Mouse (Mus musculus) erythroid progenitor cell, adult 5-6 weeks (primary cell): ENCODE measurements at regions not wholly inside any gene's neighbourhood (a gene's known extent, or its start where the extent isn't known, plus 50 kb on each side); places are given as distances from the start of the nearest gene placed in this dataset.

ENCODE experiments used
- ATAC-seq: replicated peaks from 2 replicates; pipeline ENCODE4 v1.8.0; 2016; ENCODE audit warnings: moderate number of reproducible peaks, mild to moderate bottlenecking, moderate TSS enrichment, inconsistent platforms; ENCODE audit not compliant: poor library complexity, low FRiP score, severe bottlenecking

DNA sequence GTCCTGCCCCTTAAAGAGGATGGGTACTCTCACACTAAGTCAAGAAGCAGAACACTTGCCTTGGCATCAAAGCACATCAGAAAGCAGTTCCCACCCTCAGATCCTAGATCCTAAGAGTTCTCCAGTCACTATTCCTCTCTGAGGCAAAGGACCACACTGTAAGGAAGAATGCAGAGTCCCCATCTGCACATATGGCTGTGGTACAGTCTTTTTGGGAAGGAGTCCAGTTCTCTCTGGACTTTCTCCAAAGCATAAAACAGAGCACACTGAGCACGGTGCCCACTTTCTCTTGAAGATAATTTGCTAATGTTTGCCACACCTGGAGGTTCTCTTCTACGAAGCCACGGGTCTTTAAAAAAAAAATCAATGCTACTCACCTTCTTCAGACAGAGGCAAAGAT, 238.7 kb upstream of the Lrrn1 start:
- ATAC-seq = no peak

DNA sequence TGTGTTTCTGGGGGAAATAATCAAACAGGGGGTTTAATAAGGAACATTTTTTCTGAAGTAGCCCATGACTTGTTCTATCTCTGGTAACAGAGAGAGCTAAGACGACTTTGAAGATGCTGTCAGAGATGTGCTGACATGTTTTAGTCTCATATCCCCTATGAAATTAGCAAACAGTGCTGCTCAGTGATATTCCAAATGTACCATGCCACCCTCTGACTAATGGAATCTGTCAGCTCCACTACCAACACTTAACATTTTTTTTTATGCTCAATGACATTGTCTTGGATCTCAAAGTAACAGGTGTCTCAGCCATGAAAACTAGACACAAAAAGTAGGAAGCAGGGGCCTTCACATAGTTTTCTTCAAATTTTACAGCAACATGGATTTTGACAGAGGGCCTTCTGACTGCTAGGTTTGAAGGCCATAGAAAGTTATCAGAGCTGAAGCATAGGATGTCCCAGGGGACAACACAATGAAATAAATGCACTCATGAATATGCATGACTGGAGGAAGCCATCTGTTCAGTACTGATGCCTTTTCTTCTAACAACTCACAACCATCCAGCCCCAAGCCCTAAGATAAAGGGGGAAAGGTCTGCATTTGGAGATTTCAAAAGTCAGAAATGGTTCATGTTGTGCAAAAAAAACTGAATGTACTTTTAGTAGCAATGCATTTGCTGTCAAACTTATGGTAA, 225.7 kb upstream of the Lrrn1 start:
- ATAC-seq = no peak

DNA sequence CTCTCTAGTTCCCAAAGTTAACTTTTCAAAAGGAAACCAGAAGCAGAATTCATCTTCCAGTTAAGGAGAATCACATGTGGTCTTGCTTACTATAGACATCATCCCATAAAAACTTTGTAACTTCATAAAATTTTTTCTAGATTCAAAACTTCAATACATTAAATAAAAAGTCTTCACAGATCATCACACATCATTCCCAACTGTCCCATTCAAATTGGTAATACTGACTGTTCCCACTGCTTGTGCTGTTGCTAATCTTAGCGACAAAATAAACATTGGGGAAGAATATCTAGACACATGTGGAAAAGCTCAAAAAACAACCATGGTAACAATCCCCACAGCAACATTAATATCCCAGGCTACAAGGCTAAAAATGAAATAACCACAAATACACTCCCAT, 210.0 kb upstream of the Lrrn1 start:
- no peak for ATAC-seq

DNA sequence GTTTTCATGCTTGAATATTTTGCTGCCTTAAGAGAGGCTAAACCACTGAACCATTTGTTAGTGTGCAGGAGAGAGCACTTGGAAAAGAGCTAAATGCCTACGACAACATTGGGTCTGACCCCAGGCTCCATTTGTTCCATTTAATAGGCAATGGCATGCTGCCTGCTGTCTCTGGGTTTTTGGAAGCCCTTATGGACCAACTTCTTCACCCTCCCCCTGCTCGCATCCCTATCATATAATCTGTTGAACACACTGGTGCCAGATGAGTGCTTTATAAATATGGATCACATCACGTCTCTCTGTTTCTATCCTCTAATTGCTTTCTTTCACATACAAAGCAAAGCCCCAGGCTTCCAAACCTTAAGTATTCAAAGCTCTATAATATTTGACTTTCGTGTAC, 179.1 kb upstream of the Lrrn1 start:
- no peak for ATAC-seq

DNA sequence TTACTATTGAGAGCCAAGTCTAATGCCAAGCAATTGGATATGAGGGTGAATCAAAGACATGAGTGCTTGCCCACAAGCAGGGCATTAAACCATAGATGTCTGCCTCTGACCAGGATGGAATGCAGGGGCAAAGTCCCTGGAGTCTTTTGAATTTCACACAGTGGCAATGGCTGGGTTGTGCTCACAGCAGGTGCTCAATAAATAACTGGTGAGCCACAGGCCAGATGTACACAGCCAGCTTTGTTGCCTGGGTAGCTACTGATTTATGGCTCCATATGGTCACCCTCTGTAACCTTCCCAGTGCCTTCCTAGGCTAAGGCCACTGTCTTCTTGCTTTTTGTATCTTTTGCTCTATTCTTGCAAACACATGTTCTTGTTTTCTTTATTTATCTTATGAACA, 154.3 kb upstream of the Lrrn1 start:
- no peak for ATAC-seq

DNA sequence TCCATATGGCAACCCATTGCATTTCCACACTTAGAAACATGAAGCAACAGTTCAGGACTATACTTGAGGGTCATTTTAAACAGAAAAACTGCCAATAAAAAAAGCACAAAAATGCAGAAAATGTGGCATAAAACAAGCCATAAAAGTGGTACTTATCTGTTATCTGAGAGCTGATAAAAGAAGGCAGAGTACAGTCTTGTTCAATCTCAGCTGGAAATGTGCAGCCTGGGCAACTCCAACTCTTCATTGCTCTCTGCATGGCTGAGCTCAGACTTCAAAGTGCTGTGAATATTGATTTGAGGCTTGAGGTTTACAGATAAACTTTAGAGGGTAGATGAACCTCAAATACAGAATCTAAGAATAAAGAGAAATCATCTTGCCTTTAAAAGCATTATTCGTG, 151.1 kb upstream of the Lrrn1 start:
- no peak for ATAC-seq

DNA sequence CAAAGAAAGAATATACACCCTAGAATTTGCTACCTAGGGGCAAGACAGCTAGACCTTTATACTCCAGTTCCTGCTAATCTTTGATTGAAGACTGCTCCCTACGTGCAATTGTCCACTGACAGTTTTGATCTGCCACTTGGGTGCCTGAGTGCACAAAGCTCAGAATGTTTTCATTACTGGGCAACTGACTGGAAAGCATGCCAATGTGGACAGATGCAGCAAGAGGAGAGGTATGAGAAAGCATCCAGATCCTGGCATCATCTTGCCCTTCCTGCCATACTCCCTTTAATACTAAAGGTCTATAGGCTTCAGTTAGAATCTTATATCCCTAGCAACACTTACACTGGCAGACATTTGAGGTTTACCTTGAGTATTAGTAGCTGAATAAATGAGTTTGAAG, 148.9 kb upstream of the Lrrn1 start:
- no peak for ATAC-seq

DNA sequence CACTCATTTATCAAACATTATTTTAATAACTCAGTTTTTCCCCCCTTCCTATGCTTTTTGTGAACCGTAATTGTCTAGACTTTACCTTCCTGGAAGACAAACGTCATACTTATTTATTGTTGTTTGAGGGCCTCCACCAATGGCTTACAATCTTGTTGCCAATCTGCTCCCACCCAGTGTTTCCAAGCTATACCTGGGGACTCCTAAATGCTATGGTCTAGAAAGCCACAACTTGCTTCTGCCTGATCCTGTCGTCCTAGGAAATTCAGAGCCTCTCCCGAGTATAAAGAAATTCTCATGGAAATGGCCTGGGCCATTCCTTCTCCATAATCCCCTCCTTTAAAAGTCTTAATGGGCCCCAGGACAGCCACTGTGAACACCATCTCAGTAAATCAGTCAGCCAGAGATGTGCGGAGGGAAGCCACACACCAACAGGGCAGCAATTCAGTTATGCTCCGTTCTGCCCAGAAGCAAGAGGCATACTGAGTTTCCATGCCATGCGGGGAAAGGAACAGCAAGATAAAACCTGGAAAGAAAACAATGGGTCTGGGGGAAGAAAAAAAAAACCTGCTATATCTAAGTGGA, 143.4 kb upstream of the Lrrn1 start:
- no peak for ATAC-seq

DNA sequence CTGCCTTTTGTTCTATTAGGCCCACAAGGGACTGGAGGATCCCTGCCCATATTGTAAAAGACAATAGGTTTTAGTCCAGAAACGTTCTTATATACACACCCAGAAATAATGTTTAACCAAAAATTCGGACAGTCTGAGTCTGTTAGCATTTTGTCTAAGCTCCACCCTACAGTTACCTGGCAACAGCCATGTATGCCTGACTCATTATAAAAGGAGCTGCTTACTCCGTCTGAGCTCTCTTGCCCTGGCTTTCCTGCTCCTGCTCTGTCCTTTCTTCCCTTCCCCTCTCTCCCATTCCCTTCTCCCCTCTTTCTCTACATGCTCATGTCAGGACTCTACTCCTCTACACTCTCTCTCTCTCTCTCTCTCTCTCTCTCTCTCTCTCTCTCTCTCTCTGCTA, 139.7 kb upstream of the Lrrn1 start:
- ATAC-seq = no peak

DNA sequence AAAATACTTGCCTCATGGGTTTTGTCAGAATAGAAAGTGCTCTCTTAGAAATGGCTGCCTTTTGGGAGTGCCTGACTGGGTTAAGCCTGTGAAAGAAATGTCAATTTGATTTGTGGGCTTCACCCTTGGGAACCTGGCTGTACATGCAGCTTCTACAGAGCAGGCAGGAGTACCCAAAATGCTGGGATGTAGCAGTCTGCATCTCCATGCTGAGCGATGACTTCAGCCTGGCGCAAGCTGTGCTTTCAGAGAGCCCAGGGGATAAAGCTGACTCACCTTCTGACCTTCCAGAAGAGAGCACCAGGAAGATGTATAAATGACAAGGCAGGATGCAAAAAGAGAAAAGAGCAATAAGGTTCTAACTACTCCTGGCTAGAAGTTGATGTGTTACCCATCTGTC, 135.0 kb upstream of the Lrrn1 start:
- ATAC-seq = no peak

DNA sequence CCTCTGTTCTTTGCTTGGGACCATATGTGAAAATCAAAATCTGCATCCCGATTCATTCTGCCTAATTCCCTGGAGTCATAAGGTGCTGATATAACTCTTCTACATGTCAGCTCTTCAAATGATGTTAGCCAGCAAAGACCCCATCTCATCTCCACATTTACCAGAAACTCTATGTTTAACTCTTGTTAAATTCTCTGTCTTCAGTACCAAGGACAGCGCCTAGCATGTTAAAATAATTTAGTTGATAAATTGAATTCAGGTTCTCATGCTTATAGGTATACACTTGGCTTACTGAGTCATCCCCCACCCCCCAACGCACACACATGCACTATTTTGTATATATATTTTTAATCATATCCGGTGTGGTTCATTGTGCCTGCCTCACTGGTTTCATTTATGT, 113.8 kb upstream of the Lrrn1 start:
- no peak for ATAC-seq

DNA sequence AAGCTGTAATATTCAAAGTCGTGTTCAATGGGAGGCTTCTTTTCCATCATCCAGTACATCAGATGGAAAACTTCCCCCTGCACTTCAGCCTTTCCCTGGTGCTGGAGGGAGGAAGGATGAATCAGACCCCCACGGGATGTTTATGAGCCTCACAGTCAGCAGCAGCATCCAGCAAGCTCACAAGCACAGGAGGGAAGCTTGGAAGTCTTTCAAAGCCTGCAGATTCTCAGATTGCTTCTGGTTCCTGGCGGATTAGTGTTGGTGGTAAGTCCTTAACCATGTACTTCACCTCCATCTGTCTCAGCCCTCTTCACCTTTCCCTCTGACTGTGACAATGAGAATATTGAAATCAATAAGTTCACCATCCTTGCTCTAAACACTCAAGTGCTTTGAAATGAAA, 107.5 kb upstream of the Lrrn1 start:
- no peak for ATAC-seq

DNA sequence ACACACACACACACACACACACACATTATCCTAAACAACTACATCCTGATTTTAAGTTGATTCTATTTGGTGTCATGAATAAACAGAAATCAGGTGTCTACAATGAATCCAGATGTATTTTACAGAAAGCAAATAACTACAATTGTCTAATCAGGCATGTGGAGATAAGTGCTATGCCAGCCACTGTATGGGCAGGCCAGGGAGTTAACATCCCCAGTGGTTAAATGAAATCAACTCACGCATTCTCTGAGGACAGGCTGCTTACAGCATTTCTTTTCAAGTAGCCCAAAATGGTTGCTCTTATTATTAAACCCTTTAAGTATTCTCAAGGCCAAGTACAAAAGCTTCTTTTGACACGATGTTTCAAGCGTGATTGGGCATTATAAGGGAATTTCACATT, 103.0 kb upstream of the Lrrn1 start:
- ATAC-seq = no peak

DNA sequence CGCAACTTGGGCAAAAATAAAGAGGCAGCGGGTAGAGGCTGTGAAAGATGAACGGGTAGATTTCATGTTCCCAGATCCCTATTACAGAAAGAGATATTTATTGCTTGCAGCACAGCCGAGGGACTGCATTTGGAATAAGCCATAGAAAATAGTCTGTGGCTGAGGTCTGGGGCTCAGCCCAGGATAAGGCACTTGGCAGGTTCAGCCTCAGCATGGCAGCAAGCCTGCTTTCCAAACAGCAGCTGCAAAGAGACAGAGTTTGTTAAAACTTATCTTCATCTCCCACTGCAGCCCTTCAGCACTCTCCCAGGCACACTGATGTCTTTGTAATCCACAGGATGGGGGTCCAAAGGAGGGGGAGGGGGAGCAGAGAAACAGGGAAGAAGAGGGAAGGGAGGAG, 98.5 kb upstream of the Lrrn1 start:
- ATAC-seq = no peak

DNA sequence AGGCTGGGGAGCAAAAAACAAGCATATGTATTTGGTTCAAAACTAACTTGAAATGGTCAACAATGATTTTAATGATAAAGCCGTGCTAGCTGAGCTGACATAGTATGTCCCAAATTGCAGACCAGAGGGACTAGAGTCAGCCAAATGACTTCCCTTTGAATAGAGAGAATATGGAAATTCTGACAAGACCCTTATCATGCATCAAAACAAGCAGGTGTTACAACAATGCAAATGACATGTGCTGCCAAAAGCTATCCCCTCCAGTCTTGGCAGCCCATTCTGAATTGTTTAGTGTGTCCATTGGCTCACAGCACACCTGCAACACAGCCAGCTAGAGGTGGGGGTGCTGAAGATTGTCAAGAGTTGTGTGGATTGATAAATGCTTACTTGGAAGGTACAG, 87.5 kb upstream of the Lrrn1 start:
- ATAC-seq = no peak

DNA sequence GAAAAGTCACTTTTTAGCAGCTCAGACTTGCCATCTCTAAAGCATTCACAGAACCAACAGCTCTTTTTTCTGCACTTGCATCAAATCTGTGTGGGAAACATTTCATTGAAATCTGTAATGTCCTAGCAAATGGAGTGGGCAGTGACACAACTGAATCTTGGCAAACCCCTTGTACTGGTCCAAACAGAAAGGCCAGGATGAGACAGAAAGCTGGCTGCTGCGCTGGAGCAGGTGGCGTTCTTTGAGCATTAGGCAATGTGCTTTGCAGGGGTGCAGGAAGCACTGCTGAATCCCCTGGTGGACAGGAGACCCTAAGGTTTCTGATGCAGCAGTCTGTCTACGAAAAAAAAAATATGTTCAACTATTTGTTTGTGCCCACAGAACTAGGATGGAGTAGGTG, 85.2 kb upstream of the Lrrn1 start:
- ATAC-seq = no peak

DNA sequence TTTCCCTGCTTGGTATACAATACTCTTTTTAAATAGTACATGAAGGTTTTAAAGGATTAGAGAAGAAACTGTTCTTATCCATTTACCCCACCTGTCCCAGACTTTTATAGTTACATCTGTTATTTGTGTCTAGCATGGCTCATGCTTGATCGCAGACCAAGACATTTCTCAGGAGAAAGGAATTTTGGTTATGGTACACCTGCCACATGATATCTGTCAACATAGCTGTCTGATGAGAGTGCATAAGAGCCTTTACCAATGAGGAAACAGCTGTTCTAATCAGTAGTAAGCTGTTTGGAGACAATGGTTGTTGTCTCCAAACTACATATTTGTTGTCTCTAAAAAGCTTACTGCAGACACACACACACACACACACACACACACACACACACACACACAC, 70.3 kb upstream of the Lrrn1 start:
- no peak for ATAC-seq

DNA sequence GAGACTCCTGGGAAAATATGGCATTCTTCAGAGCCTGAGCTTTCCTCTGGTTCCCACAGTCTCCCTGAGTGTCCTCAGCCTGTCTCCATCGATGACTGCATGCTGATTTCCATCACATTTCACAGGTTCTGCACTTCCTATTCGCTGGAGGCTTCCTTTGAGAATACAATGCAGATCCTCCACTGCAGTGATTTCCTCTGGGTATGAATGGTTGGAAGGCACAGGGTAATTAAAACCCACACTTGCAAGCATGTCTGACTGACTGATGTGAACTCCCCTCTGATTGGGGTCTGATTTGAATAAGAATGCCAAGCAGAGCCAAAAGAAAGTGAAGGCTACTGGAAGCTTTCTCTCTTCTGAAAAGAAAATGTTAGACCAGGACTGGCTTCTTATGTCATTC, 67.1 kb upstream of the Lrrn1 start:
- no peak for ATAC-seq

DNA sequence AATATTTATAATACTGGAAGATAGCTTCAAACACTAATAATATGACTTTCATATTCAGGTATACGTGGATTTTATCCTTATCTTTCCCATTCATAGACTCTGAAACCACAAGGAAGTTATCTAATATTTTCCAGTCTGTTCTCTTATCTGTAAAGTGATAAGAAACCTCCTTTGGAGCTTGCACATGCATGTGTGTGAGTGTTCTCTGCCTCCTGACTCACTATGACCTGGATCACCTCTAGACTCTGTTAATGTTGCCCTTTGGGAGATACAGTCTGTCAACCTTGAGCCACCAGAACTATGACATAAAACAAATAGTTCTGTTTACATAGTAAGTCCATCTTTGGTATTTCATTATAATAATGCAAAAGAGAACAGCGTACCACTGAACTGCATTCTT, 56.2 kb upstream of the Lrrn1 start:
- ATAC-seq = no peak

DNA sequence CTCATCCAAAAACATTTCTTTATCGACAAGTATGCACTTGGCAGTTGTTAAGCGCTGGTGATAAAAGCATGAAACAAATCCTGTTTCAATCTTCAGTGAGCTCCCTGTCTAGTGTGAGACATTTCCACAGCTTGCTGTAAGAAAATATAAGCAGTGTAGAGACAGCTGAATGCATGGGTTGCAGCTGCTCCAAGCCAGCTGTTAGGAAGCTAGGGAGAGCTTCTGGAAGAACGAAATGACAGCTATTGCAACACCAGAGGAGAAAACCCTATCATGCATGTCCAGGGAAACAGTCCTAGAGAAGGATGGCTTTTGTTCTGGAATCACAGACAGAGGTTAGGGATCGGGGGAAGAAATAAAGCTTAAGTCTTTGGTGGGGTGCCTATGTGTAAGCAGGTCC, 55.4 kb upstream of the Lrrn1 start:
- no peak for ATAC-seq
